8 mouse cellular contexts compared by ENCODE assay signal in the genomic region with DNA sequence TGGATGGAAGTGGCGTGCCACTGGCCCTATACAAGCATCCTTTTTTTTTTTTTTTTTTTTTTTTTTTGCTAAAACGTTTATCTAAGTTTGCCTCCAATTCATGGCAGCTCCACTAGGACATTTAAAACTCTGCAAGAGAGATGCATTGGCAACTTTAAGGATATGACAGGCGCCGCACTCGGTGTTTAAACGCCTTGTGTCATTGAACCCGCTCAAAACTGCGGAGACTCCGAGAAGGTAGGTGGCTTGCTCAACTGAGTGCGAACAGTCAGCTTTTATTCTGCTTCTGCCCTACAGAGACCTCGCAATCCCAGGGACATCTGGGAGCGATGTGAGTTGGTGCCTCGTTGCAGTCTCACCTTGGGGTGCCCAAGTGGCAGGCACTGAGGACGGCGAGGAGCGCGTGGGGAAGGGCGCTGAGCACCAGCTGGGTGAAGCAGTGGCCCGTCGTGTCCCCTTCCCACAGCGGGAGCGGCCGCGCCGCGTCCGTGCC. TPM values are rescaled to one million over a fixed set of nuclear protein-coding genes. Genes with fewer than 3 reads are reported as not detected.
DNase-seq lines count a peak whose midpoint lies in the region; ATAC-seq and TF ChIP-seq lines count a peak whose summit lies in the region.

No protein-coding gene starts in this region.

- peak in 1 of 2 experiments; percentile 17 for DNase-seq in layer of hippocampus, adult 2 months (ENCODE audit: low spot score in 2 of 2)
- no peak for DNase-seq in layer of hippocampus, adult 18-20 months (ENCODE audit: low spot score in 2 of 2)
- DNase-seq in hindbrain, embryonic 14.5 days (ENCODE audit: low spot score) = peak; percentile 50
- DNase-seq in midbrain, postnatal 0 days (ENCODE audit: low spot score) = peak; percentile 40
- DNase-seq in right cerebral cortex, postnatal 10 days (ENCODE audit: low spot score in 2 of 2) = no peak

- H3K4me3 ChIP-seq in layer of hippocampus, adult 2 months = peak overlapping the region; percentile 84
- H3K4me3 ChIP-seq in cortical plate, adult 2 months (ENCODE audit: insufficient read depth, low read length) = peak overlapping the region; percentile 77
- peak overlapping the region; percentile 79 for H3K4me3 ChIP-seq in hindbrain, embryonic 14.5 days (replicated peaks; ENCODE audit: low read length)
- peak overlapping the region; percentile 68 for H3K4me3 ChIP-seq in midbrain, postnatal 0 days (ENCODE audit: low read depth, low read length)

- H3K4me2 ChIP-seq in hindbrain, embryonic 14.5 days (replicated peaks) = peak overlapping the region; percentile 89
- H3K4me2 ChIP-seq in midbrain, postnatal 0 days (ENCODE audit: low read depth, low read length, poor library complexity, severe bottlenecking) = peak overlapping the region; percentile 76

- TF ChIP-seq CTCF in layer of hippocampus, adult 2 months (conservative IDR thresholded peaks at IDR 0.05) = no peak
- TF ChIP-seq CTCF in cortical plate, adult 2 months (IDR thresholded peaks at IDR 0.05; ENCODE audit: extremely low read depth, insufficient read depth, low read length) = no peak
- TF ChIP-seq CTCF in midbrain, postnatal 0 days (IDR thresholded peaks at IDR 0.05) = no peak; the same call in 1 of the 2 replicates

- no peaks in the 10 kb centered on the region for H3K9me3 ChIP-seq in hindbrain, embryonic 14.5 days (ENCODE audit: control insufficient read depth, low read length)
- H3K9me3 ChIP-seq in midbrain, postnatal 0 days (ENCODE audit: low read length) = no peaks in the 10 kb centered on the region

- TF ChIP-seq POLR2A in cortical plate, adult 2 months (IDR thresholded peaks at IDR 0.05; ENCODE audit: extremely low read depth, insufficient read depth, low read length) = no peak

- no peaks in the 10 kb centered on the region for H3K27me3 ChIP-seq in hindbrain, embryonic 14.5 days (ENCODE audit: control insufficient read depth, insufficient read depth, low read length)
- no peaks in the 10 kb centered on the region for H3K27me3 ChIP-seq in midbrain, postnatal 0 days (ENCODE audit: insufficient read depth, low read length)

- H3K9ac ChIP-seq in hindbrain, embryonic 14.5 days = peak overlapping the region; percentile 89
- H3K9ac ChIP-seq in midbrain, postnatal 0 days (replicated peaks; ENCODE audit: low read length, poor library complexity, severe bottlenecking) = peak overlapping the region; percentile 80

- ATAC-seq in hindbrain, embryonic 14.5 days (ENCODE audit: low FRiP score) = no peak
- peak; percentile 28 for ATAC-seq in midbrain, postnatal 0 days (ENCODE audit: low FRiP score)
- no peak for ATAC-seq in megakaryocyte progenitor cell, adult 5-6 weeks (replicated peaks; ENCODE audit: poor library complexity)
- no peak for ATAC-seq in CD4-positive, CD25-positive, alpha-beta regulatory T cell, adult 4 months

- H3K4me1 ChIP-seq in cortical plate, adult 2 months (ENCODE audit: control insufficient read depth, insufficient read depth, low read length) = no peaks in the 10 kb centered on the region
- peaks cover 9% of the 10 kb centered on the region; the same call in 1 of the 2 replicates for H3K4me1 ChIP-seq in hindbrain, embryonic 14.5 days (replicated peaks; ENCODE audit: control insufficient read depth, insufficient read depth, low read length)
- no peaks in the 10 kb centered on the region; the same call in 1 of the 2 replicates for H3K4me1 ChIP-seq in midbrain, postnatal 0 days (ENCODE audit: insufficient read depth, low read length)

- H3K36me3 ChIP-seq in hindbrain, embryonic 14.5 days (replicated peaks; ENCODE audit: control insufficient read depth, insufficient read depth) = peaks cover 11% of the 10 kb centered on the region; the same call in 1 of the 2 replicates
- H3K36me3 ChIP-seq in midbrain, postnatal 0 days (ENCODE audit: insufficient read depth, low read length) = peaks cover 7% of the 10 kb centered on the region

- WGBS in hindbrain, embryonic 14.5 days = 3% methylated on average over 27 of the region's 27 CpGs
- 1% methylated on average over 26 of the region's 27 CpGs for WGBS in midbrain, postnatal 0 days

- peak overlapping the region; percentile 94 for H3K27ac ChIP-seq in layer of hippocampus, adult 2 months
- peak overlapping the region; percentile 69 for H3K27ac ChIP-seq in cortical plate, adult 2 months (ENCODE audit: insufficient read depth, low read length)
- peak overlapping the region; percentile 94 for H3K27ac ChIP-seq in hindbrain, embryonic 14.5 days
- H3K27ac ChIP-seq in midbrain, postnatal 0 days (ENCODE audit: low read depth, low read length) = peak overlapping the region; percentile 85

RNA-seq across cellular contexts. Expression of a gene that starts 0.7 kb away (rescaled TPM):
- total RNA-seq in layer of hippocampus, adult 2 months (2021) = 1 to 10 TPM; 8.9 to 9.7 TPM
- total RNA-seq in layer of hippocampus, adult 18-20 months (2021) = 1 to 10 TPM; 7.7 to 8.6 TPM
- polyA plus RNA-seq in cortical plate, adult 2 months (2012; rRNA removed) = 10.4 and 10.6 TPM in 2 replicates
- 8.2 and 9.3 TPM in 2 replicates for polyA plus RNA-seq in hindbrain, embryonic 14.5 days (2014; fragmentation: Nextera tagmentation; extraction: Ambion mirVana)
- 9.1 and 12.2 TPM in 2 replicates for total RNA-seq in midbrain, postnatal 0 days (2014; rRNA removed)
- polyA plus RNA-seq in midbrain, postnatal 0 days (2015; fragmentation: Nextera tagmentation; extraction: Ambion mirVana) = 8.4 and 9.3 TPM in 2 replicates
- total RNA-seq in megakaryocyte progenitor cell, adult 5-6 weeks (2015) = 0.93 and 1.2 TPM in 2 replicates
- 4.1 and 4.2 TPM in 2 replicates for total RNA-seq in megakaryocyte progenitor cell, adult 5-6 weeks (2017)
- 1 to 10 TPM; 3.0 to 4.3 TPM for polyA plus RNA-seq in CD4-positive, CD25-positive, alpha-beta regulatory T cell, adult 4 months (2017; shearing (Covaris generic))

RNA-seq across cellular contexts. Expression of a gene that starts 30.2 kb away (rescaled TPM):
- total RNA-seq in layer of hippocampus, adult 2 months (2021) = 10 to 100 TPM; 52.5 to 53.5 TPM
- total RNA-seq in layer of hippocampus, adult 18-20 months (2021) = 10 to 100 TPM; 47.4 to 49.0 TPM
- 127 and 136 TPM in 2 replicates for polyA plus RNA-seq in cortical plate, adult 2 months (2012; rRNA removed)
- polyA plus RNA-seq in hindbrain, embryonic 14.5 days (2014; fragmentation: Nextera tagmentation; extraction: Ambion mirVana) = 18.9 and 20.9 TPM in 2 replicates
- 60.1 and 66.8 TPM in 2 replicates for total RNA-seq in midbrain, postnatal 0 days (2014; rRNA removed)
- 22.9 and 28.0 TPM in 2 replicates for polyA plus RNA-seq in midbrain, postnatal 0 days (2015; fragmentation: Nextera tagmentation; extraction: Ambion mirVana)
- not detected in 2 replicates for total RNA-seq in megakaryocyte progenitor cell, adult 5-6 weeks (2015)
- total RNA-seq in megakaryocyte progenitor cell, adult 5-6 weeks (2017) = not detected in 2 replicates
- not detected for polyA plus RNA-seq in CD4-positive, CD25-positive, alpha-beta regulatory T cell, adult 4 months (2017; shearing (Covaris generic))

RNA-seq across cellular contexts. Expression of a gene that starts 44.6 kb away (rescaled TPM):
- 10 to 100 TPM; 54.0 to 56.7 TPM for total RNA-seq in layer of hippocampus, adult 2 months (2021)
- 10 to 100 TPM; 44.1 to 47.2 TPM for total RNA-seq in layer of hippocampus, adult 18-20 months (2021)
- 60.2 and 62.8 TPM in 2 replicates for polyA plus RNA-seq in cortical plate, adult 2 months (2012; rRNA removed)
- 22.3 and 25.8 TPM in 2 replicates for polyA plus RNA-seq in hindbrain, embryonic 14.5 days (2014; fragmentation: Nextera tagmentation; extraction: Ambion mirVana)
- 22.0 and 31.7 TPM in 2 replicates for total RNA-seq in midbrain, postnatal 0 days (2014; rRNA removed)
- polyA plus RNA-seq in midbrain, postnatal 0 days (2015; fragmentation: Nextera tagmentation; extraction: Ambion mirVana) = 18.6 and 19.5 TPM in 2 replicates
- 6.4 and 7.0 TPM in 2 replicates for total RNA-seq in megakaryocyte progenitor cell, adult 5-6 weeks (2015)
- total RNA-seq in megakaryocyte progenitor cell, adult 5-6 weeks (2017) = 8.0 and 12.9 TPM in 2 replicates
- 10 to 100 TPM; 15.0 to 18.5 TPM for polyA plus RNA-seq in CD4-positive, CD25-positive, alpha-beta regulatory T cell, adult 4 months (2017; shearing (Covaris generic))

RNA-seq across cellular contexts. Expression of a gene that starts 56.1 kb away (rescaled TPM):
- 10 to 100 TPM; 57.4 to 70.5 TPM for total RNA-seq in layer of hippocampus, adult 2 months (2021)
- total RNA-seq in layer of hippocampus, adult 18-20 months (2021) = 10 to 100 TPM; 46.3 to 53.0 TPM
- 29.4 and 29.6 TPM in 2 replicates for polyA plus RNA-seq in cortical plate, adult 2 months (2012; rRNA removed)
- polyA plus RNA-seq in hindbrain, embryonic 14.5 days (2014; fragmentation: Nextera tagmentation; extraction: Ambion mirVana) = 29.7 and 31.5 TPM in 2 replicates
- 33.7 and 35.2 TPM in 2 replicates for total RNA-seq in midbrain, postnatal 0 days (2014; rRNA removed)
- 21.8 and 25.0 TPM in 2 replicates for polyA plus RNA-seq in midbrain, postnatal 0 days (2015; fragmentation: Nextera tagmentation; extraction: Ambion mirVana)
- 9.3 and 16.6 TPM in 2 replicates for total RNA-seq in megakaryocyte progenitor cell, adult 5-6 weeks (2015)
- total RNA-seq in megakaryocyte progenitor cell, adult 5-6 weeks (2017) = 13.1 and 15.7 TPM in 2 replicates
- 1 to 10 TPM; 5.0 to 6.7 TPM for polyA plus RNA-seq in CD4-positive, CD25-positive, alpha-beta regulatory T cell, adult 4 months (2017; shearing (Covaris generic))

Comparison
In these comparisons a context has a peak if more than half of its experiments do, and no peak if none do; other contexts are left out.
1. DNase-seq: peak in hindbrain, embryonic 14.5 days (single experiment) and midbrain, postnatal 0 days (single experiment); none in layer of hippocampus, adult 18-20 months (0 of 2) and right cerebral cortex, postnatal 10 days (0 of 2).
2. RNA of a gene that starts 30.2 kb away (total RNA-seq): 60.1 to 66.8 TPM in midbrain, postnatal 0 days, 52.5 to 53.5 TPM in layer of hippocampus, adult 2 months and 47.4 to 49.0 TPM in layer of hippocampus, adult 18-20 months; not detected in megakaryocyte progenitor cell, adult 5-6 weeks; every median in the first group is over 10 times any median in the second.
3. Peak in every context shown above with its lines, with median percentiles within 50 percentile points of each other: H3K27ac ChIP-seq and H3K4me3 ChIP-seq.